Mouse (Mus musculus) testis, adult 2 months (tissue): ENCODE results near the gene Rag2.

ENCODE experiments used
- CTCF ChIP-seq: fragments of 200-500 bp; IDR thresholded peaks from 2 replicates; pipeline ENCODE4 v1.5.1; 2012; ENCODE audit warnings: low read depth, mild to moderate bottlenecking, inconsistent platforms, low read length, moderate library complexity; ENCODE audit not compliant: control insufficient read depth, insufficient read depth, insufficient replicate concordance
- POLR2A ChIP-seq: fragments of 200-500 bp; IDR thresholded peaks from 2 replicates; pipeline ENCODE4 v1.6.1; 2012; ENCODE audit warnings: low read depth, mild to moderate bottlenecking, inconsistent platforms, low read length, moderate library complexity; ENCODE audit not compliant: control insufficient read depth

- TF ChIP-seq POLR2A (no peak), CTCF (no peak)
Observed at GRCm38 (mm10) chr2:101668751-101669150, 44.2 kb downstream of the Rag2 start.
